Mouse (Mus musculus) forelimb bud, embryonic 11.5 days (tissue): ENCODE measurements around the gene Piga.

Experiments used
- DNase-seq: peaks from one replicate; pipeline ENCODE4 v3.0.0-alpha.2; 2012; ENCODE audit warnings: low read depth, low spot score

The Piga gene

DNA sequence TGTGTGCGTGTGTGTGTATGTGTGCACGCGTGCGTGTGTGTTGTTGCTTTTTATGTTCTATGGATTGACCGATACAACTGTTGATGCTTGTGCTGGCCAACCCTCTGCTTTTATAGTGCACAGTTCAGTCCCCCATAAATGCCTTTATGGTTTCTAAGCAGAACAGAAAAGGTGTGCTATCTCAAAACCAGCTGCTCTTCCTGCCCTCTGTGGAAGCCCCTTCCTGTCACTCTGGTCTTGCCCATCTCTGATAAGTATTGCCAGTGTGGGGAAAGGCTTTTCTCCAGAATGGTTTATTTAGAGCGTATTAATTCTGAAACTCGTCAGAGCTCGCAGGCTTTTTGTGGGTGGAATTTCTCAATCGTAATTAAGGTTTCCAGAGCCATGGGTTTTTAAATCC is 13.1 kb downstream of the Piga start:
- no peak for DNase-seq

DNA sequence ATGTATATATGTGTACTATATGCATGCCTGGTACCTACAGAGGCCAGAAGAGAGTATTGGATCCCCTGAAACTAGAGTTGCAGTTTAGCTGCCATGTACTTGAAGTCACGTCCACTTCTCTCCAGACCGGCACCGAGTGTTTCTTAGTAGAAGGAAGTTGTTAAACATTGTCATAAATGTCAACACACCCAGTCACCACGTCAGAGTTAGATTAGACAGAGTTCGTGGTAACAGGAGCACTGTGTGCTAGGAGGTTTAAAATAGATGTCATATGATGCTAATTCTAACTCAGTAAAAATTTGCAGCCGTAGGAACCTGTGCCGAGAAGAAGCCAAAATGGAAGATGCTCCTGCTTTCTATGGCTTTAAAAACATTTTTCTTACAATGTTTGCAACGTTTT is 17.1 kb downstream of the Piga start, which contains the start of gene Asb11:
Asb11 (plus strand) TSS at position 286 of the 400 bp plus-strand sequence.
- DNase-seq, result no peak

DNA sequence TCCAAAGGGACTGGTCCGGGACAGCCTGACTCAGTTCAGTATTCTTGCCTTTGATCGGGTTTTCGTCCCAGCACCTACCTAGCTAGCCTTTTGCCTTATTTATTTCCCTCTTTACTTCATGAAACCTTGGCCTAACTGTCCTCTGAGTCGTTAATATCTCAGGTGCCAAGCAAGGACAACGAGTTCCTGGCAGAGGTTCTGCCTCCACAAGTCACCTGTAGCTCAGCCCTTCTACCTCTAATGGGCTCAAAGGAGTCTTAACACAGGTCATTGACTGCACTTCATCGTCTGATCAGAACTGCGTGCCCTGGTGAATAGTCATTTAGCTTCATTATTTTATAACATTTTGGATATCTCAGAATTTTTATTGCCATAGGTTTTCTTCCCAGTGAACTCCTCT is 19.9 kb downstream of the Piga start:
- DNase-seq, result no peak

DNA sequence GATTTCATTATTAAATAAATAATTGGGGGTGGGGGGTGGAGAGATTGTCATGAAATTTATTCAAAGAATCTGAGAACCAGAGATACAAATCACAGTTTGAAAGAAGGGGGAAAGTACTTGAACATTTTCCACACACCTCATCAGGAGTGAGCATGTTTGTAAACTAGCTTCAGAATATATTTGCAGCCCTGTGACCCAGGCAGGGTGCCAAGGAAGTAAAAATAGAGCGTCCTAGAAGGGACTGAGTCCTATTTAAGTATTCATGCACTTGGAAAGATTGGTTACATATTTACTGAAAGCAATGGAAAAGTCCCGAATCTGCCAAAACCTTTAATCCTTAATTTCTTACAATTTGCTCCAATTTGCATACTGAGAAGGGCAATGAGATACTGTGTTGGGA is 20.6 kb downstream of the Piga start:
- no peak for DNase-seq

DNA sequence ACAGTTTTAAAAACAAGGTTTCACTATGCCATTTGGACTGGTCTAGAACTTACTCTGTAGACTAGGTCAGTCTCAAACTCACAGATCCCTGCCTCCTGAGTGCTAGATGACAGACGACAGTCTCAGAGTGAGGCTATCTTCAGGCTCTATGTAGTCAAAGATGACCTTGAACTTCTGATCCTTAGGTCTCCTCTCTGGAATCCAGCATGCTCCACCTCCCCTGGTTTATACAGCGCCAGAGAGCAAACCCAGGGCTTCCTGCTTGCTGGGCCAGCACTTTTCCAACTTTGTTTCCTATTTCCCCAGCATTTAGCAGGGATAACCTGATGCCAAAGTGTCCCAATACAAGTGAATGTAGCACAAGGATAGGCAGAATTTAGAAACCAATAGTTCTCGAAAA is 21.1 kb downstream of the Piga start:
- DNase-seq, result no peak

DNA sequence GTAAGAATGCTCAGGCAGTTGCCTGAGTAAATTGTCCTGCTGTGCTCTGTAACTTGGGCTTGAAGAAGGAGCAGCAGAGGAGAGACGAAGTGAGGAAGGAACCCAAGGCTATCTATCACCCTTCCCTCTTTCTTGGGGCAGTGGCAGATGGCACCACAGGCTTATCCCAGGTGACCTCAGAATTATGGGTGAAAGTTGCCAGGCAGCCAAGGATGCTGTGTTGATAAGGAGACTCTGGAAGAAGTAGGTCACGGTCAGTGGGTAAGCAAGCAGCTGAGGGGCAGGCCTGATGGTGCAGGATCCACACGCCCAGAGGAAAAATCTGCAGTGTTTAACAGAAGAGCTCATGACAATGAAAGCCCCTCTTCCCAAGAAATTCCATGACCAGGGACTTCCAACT is 21.7 kb downstream of the Piga start:
- DNase-seq, result no peak

DNA sequence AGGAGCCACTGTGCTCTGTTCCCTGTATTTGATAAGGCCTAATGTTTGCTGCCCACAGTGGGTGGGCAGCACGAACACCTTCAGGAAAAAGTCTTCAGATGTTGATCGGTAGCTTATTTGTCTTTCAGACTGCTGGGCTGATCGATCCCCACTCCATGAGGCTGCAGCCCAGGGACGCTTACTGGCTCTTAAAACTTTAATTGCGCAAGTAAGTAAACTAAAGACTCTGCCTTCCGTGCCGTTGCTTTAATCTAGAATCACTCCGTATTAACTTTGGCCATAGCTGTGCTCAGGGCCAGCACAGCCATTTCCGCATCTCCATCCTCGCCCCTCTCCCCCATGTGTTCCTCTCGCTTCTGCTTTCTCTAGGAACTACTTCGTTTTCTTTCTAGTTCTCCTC is 26.0 kb downstream of the Piga start:
- DNase-seq, result no peak

DNA sequence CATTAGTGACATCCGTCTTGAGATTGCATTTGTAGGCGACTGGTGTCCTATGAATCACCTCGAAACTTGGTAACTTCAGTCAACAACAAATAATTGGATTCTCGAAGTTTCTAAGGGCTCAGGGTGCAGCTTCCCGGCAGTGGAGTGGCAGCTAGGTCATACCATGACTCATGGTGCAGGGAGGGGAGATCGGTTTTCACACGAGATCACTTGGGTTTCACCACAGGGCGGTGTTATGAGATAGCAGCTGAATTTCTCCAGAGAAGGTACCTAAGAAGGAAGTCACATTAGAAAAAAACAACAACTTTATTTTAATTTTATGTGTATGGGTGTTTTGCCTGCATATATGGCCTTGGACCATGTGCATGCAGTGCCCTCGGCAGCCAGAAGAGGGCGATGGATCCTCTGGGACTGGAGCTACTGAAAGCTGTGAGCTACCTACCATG is 26.5 kb downstream of the Piga start:
- DNase-seq, result no peak

DNA sequence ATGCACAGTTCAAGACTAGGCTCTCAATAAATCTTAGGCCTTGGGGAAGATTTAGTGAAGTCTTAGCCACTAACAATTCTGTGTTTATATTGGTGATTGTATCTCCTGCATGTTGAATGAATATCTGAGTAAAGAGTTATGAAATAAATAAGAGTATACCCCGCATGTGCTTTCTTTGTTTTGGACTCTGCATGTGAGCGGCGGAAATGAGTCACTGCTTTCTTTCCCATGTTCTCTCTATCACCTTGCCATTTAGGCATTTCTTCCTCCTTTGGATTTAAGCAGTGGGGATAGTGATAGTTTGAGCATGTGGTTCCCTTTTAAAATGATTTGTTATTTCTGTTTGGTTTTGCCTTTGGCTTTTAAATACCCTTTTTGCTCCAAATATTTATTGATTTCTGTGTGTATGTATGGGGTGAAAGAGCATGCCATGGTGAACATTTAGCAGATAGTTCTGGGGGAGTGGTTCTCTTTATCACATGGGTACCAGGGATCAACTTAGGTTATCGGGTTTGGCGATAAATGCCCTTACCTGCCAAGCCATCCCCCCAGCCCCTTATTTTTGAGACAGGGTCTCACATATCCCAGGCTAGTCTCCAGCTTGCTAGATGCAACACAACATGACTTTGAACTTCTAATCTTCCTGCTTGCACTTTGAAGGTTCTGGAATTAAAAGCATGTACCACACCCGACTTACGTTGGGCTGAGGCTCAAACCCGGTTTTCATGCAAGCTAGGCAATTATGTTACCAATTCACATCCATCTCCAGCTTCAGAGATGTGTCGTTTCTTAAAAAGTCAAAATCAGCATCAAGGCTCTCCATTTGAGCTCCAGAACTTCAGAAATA is 27.5 kb downstream of the Piga start:
- DNase-seq, result no peak

DNA sequence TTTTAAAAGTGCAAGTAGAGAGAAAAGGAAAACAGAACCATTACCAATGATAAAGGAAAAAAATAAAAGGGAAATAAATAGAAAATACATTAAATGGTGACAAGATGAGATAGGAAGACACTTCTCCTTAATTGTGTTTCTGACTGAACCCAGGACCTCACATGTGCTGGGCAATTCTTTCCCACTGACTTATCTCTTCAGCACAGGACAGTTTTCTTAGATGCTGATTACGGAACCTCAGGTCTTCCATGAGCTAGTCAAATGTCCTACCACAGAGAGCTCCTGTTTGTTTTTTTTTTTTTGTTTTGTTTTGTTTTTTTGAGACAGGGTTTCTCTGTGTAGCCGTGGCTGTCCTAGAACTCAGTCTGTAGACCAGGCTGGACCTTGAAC is 28.1 kb downstream of the Piga start:
- no peak for DNase-seq

DNA sequence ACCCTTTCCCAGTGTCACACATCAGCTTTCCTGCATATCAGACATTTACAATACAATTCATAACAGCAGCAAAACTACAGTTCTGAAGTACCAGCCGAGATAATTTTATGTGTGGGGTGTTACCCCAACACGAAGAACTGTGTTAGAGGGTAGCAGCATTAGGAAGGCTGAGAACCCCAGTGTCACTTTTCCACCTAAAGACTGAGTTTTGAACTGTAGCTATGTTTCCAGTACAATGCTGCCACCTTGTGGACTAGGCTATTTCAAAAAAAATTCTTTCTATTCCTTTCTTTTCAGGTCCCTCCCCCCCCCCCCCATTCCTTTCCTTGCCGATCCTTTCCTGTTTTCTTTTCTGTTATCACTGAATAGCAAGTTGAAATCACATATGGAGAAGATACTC is 29.6 kb downstream of the Piga start:
- peak; percentile 59 for DNase-seq

DNA sequence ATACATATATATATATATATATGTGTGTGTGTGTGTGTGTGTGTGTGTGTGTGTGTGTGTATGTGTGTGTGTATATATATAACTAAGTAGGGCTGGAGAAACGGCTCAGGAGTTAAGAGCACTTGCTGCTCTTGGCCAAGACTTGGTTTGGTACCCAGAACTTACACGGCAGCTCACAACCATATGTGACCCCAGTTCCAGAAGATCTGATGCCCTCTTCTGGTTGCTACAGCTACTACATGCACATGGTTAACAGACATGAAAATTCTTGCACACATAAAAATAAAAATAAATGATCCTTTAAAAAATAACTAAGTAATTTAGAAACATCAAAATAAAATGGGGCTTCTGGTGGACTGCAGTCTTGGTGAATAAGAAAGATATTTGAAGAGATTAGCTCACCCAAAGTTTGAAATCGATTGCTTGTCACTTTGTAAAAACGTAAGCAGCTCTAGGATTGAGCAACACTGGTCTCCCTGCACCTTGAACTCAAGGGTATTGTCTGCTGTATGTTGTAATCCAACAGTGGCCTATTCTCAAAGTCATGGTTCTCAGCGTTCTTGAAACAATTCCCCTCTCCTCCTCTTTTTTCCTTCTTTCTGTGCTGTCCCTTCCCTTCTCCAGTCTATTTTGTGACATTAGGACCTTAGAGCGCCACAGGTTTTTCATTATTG is 39.8 kb downstream of the Piga start:
- DNase-seq, result no peak
